27 mouse cellular contexts compared by ENCODE assay signal in the genomic region with DNA sequence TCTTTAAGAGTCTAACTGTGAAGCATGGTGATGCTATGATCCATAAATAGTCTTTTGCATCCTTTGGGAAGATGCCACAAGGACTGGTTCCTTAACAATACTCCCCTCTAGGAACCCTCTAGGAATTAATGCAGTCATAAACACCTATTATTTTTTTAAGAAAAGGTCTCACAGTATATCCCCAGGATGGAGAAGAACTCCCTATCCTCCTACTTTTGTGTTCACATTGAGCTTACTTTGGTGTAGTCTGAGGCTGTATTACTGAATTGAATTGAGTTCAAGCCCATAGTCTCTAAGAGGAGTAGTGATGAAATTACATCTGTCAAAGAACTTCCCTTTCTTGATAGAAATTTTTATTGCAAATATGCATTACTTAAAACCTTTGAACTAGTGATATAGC. TPM values are rescaled to one million over a fixed set of nuclear protein-coding genes. Genes with fewer than 3 reads are reported as not detected.
"Had no signal": no experiment of that assay in that cellular context is flagged by ENCODE, and none has a peak within 500 bp of the region (broad histone marks: within the 10 kb centered on the region; RNA-seq: fewer than 3 reads in every experiment).

A gene (minus strand): TSS at position 101 of the 400 bp plus-strand sequence.

- ATAC-seq: liver, embryonic 12.5 days; liver, postnatal 0 days; lung, postnatal 0 days; midbrain, embryonic 13.5 days; midbrain, embryonic 15.5 days; midbrain, embryonic 16.5 days had no signal

- DNase-seq: left cerebral cortex, postnatal 4 days; liver; liver, embryonic 13.5 days; liver, postnatal 0 days; lung, adult 18-20 months; lung, adult 2 months; lung, embryonic 14.5 days; lung, postnatal 10 days; lung, postnatal 14 days; lung, postnatal 36 days; lung, postnatal 4 days; midbrain, embryonic 14.5 days had no signal

RNA-seq across cellular contexts. Expression of the gene that starts here (rescaled TPM):
- total RNA-seq: left cerebral cortex, adult 8-10 months; left cerebral cortex, postnatal 10 days; left cerebral cortex, postnatal 14 days; left cerebral cortex, postnatal 25 days; left cerebral cortex, postnatal 36 days; left cerebral cortex, postnatal 4 days; liver, adult 2 months; megakaryocyte progenitor cell, adult 5-6 weeks; megakaryocyte-erythroid progenitor cell, adult 5-6 weeks; midbrain, postnatal 0 days; monocyte, adult 5-6 weeks had no signal
